Mouse (Mus musculus): Measurements from ENCODE around the gene Tdp1. TPM values are rescaled to one million over a fixed set of nuclear protein-coding genes. Genes with fewer than 3 reads are reported as not detected.

Gene Tdp1
- polyA plus RNA-seq, 1 experiment from 2014 or later: 84.4 TPM

DNA sequence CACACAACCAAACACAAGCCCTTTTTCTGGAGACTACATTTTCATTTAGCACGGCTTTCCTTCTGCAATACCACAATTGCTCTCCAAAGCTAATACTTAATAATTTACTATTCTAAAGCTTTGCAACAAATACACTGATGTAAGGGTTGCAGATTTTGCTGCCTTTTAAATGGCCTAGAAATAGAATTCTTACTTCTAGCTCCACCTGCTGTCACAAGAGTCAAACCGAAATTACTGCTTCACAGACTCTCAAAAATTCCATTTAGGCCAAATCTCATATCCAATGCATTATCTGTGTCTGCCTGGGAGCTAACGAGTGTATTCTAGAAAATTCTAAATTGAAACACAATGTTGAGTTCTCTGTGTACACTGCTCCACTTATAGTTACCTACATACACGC lies 23.3 kb upstream of the Tdp1 start:
- Histone ChIP-seq H3K27ac (replicated peaks) (no peak overlapping the region), H3K4me3 (no peak overlapping the region), H3K27me3 (replicated peaks; ENCODE audit: low read depth, poor library complexity, severe bottlenecking) (no peaks in the 10 kb centered on the region), H3K36me3 (replicated peaks) (no peaks in the 10 kb centered on the region), H3K4me1 (no peaks in the 10 kb centered on the region), H3K9me3 (no peaks in the 10 kb centered on the region)
- WGBS: 82% methylated on average over 4 of the region's 4 CpGs
- no peak for DNase-seq (ENCODE audit: low spot score)

DNA sequence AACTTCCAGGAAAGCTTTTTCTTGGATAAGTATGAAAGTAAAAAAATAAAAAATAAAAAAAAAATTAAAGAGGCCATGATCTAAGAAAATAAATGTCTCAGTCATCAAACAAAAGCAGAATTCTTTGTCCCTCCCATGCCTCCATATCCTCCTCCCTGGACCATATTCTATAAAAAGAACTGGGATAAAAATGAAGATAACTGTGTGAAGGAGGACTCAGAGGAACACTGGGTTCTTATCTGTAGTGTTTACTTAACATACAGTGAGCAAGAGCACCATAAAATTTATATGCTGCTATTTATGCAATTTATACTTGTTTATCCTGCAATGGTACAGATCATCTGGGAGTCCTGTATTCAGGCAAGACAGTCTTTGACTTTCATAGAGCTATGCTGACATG lies 19.7 kb upstream of the Tdp1 start:
- Histone ChIP-seq H3K27me3 (replicated peaks; ENCODE audit: low read depth, poor library complexity, severe bottlenecking) (no peaks in the 10 kb centered on the region), H3K4me1 (no peaks in the 10 kb centered on the region), H3K36me3 (replicated peaks) (no peaks in the 10 kb centered on the region), H3K4me3 (no peak overlapping the region), H3K27ac (replicated peaks) (no peak overlapping the region), H3K9me3 (no peaks in the 10 kb centered on the region)
- DNase-seq (ENCODE audit: low spot score): no peak

DNA sequence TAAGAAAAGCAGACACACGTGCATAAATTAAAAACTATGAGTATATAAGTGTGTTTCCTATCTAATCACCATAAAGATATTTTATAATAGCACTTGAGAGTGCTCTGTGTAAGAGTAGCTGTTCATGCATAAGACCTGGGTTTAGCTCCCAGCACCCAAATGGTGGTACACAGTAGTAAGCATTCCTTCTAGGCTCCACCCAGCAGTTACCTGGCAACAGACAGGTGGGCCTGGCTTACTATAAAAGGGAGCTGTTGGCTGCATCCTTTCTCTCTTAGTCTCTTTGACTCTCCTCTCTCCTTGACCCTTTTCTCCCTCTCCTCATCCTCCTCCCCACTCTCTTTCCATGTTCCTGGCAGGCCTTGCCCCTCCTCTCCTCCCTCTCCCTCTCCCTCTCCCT lies 15.5 kb upstream of the Tdp1 start:
- 83% methylated on average over 1 of the region's 1 CpGs for WGBS
- Histone ChIP-seq H3K9me3 (no peaks in the 10 kb centered on the region), H3K4me1 (0 out of 2 replicates have a peak, but pooled peaks cover 4% of the 10 kb centered on the region), H3K36me3 (replicated peaks) (no peaks in the 10 kb centered on the region), H3K27ac (replicated peaks) (no peak overlapping the region), H3K4me3 (no peak overlapping the region), H3K27me3 (replicated peaks; ENCODE audit: low read depth, poor library complexity, severe bottlenecking) (no peaks in the 10 kb centered on the region)
- no peak for DNase-seq (ENCODE audit: low spot score)

DNA sequence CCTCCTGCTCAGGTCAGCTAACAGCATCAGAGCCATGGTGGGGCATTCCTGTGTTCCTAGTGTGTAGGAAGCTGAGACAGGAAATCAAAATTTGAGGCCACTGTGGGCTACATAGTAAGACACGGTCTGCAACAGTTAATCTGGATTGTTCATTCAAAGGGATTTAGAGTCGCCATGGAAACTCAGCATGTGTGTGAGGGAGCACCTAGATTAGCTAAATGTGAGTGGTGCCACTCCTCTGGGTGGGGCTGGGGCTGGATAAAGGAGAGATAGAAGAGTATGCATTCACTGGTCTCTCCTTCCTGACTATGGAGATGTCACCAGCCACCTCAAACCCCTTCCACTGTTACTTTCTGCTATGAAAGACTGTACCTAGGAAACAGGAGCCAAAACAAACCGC lies 10.9 kb upstream of the Tdp1 start:
- Histone ChIP-seq H3K4me1 (0 out of 2 replicates have a peak, but pooled peaks cover 4% of the 10 kb centered on the region), H3K27me3 (replicated peaks; ENCODE audit: low read depth, poor library complexity, severe bottlenecking) (no peaks in the 10 kb centered on the region), H3K27ac (replicated peaks) (no peak overlapping the region), H3K4me3 (no peak overlapping the region), H3K36me3 (replicated peaks) (peaks cover 13% of the 10 kb centered on the region), H3K9me3 (no peaks in the 10 kb centered on the region)
- DNase-seq (ENCODE audit: low spot score): no peak
- 57% methylated on average over 3 of the region's 3 CpGs for WGBS

- Histone ChIP-seq H3K27ac (replicated peaks) (no peak overlapping the region), H3K36me3 (replicated peaks) (peaks cover 13% of the 10 kb centered on the region), H3K4me1 (0 out of 2 replicates have a peak, but pooled peaks cover 4% of the 10 kb centered on the region), H3K27me3 (replicated peaks; ENCODE audit: low read depth, poor library complexity, severe bottlenecking) (no peaks in the 10 kb centered on the region), H3K9me3 (no peaks in the 10 kb centered on the region), H3K4me3 (no peak overlapping the region)
- DNase-seq (ENCODE audit: low spot score): no peak
- WGBS: 86% methylated on average over 6 of the region's 6 CpGs
Observed at GRCm38 (mm10) chr12:99874609-99875008, 9.7 kb upstream of the Tdp1 start.

DNA sequence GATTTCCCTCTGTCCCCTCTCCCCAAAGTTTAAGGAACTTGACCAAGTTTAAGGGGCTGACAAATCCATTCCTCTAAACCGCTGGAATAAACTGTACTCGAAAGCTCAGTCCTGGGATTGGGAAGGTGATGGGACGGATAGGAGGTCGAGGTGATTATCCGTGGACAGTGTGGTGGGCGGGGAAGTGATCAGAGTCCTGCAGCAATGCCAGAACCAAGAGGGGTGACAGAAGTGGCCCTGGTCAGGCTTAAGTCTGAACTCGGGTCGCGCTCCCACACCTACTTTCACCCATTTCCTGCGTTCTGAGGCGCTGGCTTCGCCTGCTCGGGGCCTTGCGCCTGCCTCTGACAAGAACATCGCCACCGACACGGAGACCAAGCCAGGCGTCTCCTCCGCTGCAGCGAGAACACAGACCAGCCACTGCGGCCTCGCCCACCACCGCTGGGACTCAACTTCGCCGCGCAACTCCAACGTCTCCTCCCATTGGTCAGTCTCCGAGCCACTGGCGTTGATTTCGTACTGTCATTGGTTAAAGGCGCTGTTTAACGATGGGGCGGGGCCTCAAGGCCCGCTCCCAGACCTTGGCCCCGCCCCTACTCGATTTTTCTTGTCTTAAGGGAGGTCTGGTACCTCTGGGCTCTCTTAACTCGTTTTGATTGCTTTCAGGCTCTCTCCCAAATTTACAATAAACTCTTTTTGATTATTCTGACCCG lies 1.2 kb upstream of the Tdp1 start:
- Histone ChIP-seq H3K36me3 (replicated peaks) (peaks cover 14% of the 10 kb centered on the region), H3K27me3 (replicated peaks; ENCODE audit: low read depth, poor library complexity, severe bottlenecking) (no peaks in the 10 kb centered on the region), H3K9me3 (no peaks in the 10 kb centered on the region), H3K4me1 (peaks cover 22% of the 10 kb centered on the region), H3K27ac (replicated peaks) (peak overlapping the region; percentile 95), H3K4me3 (peak overlapping the region; percentile 84)
- DNase-seq (ENCODE audit: low spot score): peak; percentile 95
- under 1% methylated on average over 38 of the region's 38 CpGs for WGBS

- Histone ChIP-seq H3K27ac (replicated peaks) (peak overlapping the region; percentile 95), H3K36me3 (replicated peaks) (peaks cover 16% of the 10 kb centered on the region), H3K27me3 (replicated peaks; ENCODE audit: low read depth, poor library complexity, severe bottlenecking) (no peaks in the 10 kb centered on the region), H3K4me3 (peak overlapping the region; percentile 84), H3K4me1 (peaks cover 22% of the 10 kb centered on the region), H3K9me3 (no peaks in the 10 kb centered on the region)
- peak; percentile 39 for DNase-seq (ENCODE audit: low spot score)
- under 1% methylated on average over 11 of the region's 11 CpGs for WGBS
Observed at GRCm38 (mm10) chr12:99883713-99884105, 608 bp upstream of the Tdp1 start.

DNA sequence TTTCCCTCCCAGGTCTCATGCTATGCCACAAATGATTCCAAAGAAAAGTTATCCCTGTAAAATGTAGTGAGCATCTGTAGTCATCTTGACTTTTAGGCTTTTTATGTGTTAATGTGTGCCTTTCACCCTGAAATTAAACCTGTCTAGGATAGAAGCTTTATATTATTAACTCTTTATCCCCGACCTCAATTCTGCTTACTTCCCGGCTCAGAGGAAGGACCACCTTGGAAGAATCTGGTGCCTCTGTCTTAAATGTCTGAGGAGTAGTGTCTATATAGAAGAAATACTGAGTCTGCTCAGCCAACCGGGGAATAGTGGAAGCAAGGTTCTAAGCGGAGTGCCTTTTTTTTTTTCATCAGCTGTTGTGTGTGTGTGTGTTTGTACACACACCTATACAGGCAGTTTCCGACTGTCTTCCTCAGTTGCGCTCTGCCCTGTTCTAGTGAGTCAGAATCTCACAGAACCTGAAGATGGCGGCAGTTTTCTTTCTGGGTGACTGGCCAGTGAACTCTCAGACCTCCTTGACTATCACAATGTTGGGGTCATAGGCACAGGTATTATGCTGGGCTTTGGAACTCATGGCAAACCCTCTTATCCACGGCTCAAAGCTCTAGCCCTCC lies 1.1 kb downstream of the Tdp1 start:
- no peaks in the 10 kb centered on the region for H3K9me3 ChIP-seq

GRCm38 (mm10) chr12:99897846-99898245 lies 13.5 kb downstream of the Tdp1 start:
- Histone ChIP-seq H3K36me3 (replicated peaks) (peaks cover 83% of the 10 kb centered on the region), H3K27ac (replicated peaks) (no peak overlapping the region), H3K4me1 (no peaks in the 10 kb centered on the region), H3K9me3 (no peaks in the 10 kb centered on the region), H3K4me3 (no peak overlapping the region), H3K27me3 (replicated peaks; ENCODE audit: low read depth, poor library complexity, severe bottlenecking) (no peaks in the 10 kb centered on the region)
- WGBS: 95% methylated on average over 4 of the region's 4 CpGs
- no peak for DNase-seq (ENCODE audit: low spot score)

More for the DNA sequence above, 1.1 kb downstream of the Tdp1 start:
- WGBS: 45% methylated on average over 8 of the region's 8 CpGs
- H3K27me3 ChIP-seq (replicated peaks; ENCODE audit: low read depth, poor library complexity, severe bottlenecking): no peaks in the 10 kb centered on the region
- peaks cover 22% of the 10 kb centered on the region for H3K4me1 ChIP-seq
- peaks cover 20% of the 10 kb centered on the region for H3K36me3 ChIP-seq (replicated peaks)
- H3K4me3 ChIP-seq: peak overlapping the region; percentile 84
- H3K27ac ChIP-seq (replicated peaks): peak overlapping the region; percentile 95
- no peak for DNase-seq (ENCODE audit: low spot score)

- H3K4me1 ChIP-seq: no peaks in the 10 kb centered on the region
- 92% methylated on average over 16 of the region's 16 CpGs for WGBS
- H3K27ac ChIP-seq (replicated peaks): no peak overlapping the region
- DNase-seq (ENCODE audit: low spot score): no peak
- H3K36me3 ChIP-seq (replicated peaks): peaks cover 83% of the 10 kb centered on the region
- H3K9me3 ChIP-seq: no peaks in the 10 kb centered on the region
- no peak overlapping the region for H3K4me3 ChIP-seq
- no peaks in the 10 kb centered on the region for H3K27me3 ChIP-seq (replicated peaks; ENCODE audit: low read depth, poor library complexity, severe bottlenecking)
Observed at GRCm38 (mm10) chr12:99898248-99898870, 14.0 kb downstream of the Tdp1 start.

- Histone ChIP-seq H3K36me3 (replicated peaks) (peaks cover 81% of the 10 kb centered on the region), H3K9me3 (no peaks in the 10 kb centered on the region), H3K27me3 (replicated peaks; ENCODE audit: low read depth, poor library complexity, severe bottlenecking) (no peaks in the 10 kb centered on the region), H3K4me3 (no peak overlapping the region), H3K4me1 (no peaks in the 10 kb centered on the region), H3K27ac (replicated peaks) (no peak overlapping the region)
- DNase-seq (ENCODE audit: low spot score): no peak
- 41% methylated on average over 3 of the region's 3 CpGs for WGBS
Observed at GRCm38 (mm10) chr12:99899991-99900390, 15.7 kb downstream of the Tdp1 start.

DNA sequence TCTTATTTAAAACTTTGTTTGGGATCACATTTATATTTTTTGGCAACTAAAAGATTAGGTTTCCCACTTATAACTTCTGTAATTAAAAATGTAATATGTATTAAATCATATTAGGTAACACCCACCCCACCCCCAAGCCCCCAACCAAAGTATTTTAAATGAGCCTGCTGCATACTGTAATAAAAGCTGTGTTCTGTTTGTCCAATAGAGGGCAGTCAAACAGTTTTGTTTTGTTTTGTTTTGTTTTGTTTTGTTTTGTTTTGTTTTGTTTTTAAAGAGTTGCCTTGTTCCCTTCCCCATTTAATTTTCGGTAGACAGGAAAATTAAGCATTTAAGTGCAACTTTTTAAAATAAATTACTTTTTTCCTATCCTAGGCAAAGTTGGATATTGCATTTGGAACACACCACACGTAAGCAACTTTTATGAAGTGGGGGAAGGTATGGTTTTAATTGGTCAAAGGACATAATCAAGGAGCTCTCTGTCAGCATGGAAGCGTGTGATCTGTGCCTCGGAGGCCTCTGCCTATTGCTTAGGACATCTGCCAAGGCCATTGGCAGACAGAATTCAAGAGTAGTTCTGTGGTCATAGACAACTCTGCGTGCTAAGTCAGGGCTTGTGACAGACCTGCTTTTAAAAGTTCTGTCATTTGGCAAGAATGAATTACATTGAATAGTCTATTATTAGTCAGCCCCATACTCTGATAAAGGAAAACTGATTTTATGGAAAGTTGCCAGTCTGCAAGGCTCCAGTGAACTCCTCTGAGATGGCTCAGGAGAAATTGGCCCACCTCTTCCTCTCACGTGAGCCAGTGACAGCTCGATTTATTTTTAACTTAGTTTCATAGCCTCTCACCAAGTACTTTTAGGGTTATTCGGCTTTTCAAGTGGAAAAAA lies 17.9 kb downstream of the Tdp1 start:
- Histone ChIP-seq H3K36me3 (replicated peaks) (peaks cover 81% of the 10 kb centered on the region), H3K9me3 (no peaks in the 10 kb centered on the region), H3K4me1 (no peaks in the 10 kb centered on the region), H3K27ac (replicated peaks) (no peak overlapping the region), H3K27me3 (replicated peaks; ENCODE audit: low read depth, poor library complexity, severe bottlenecking) (no peaks in the 10 kb centered on the region), H3K4me3 (no peak overlapping the region)
- DNase-seq (ENCODE audit: low spot score): no peak
- 88% methylated on average over 8 of the region's 8 CpGs for WGBS
